Mouse (Mus musculus): ENCODE data around the gene Gm21788.
"Not testable (repeated sequence)": the region's sequence is repeated elsewhere in the genome, so short reads cannot be mapped to it uniquely, and the experiment has no call there.

Gene Gm21788

DNA sequence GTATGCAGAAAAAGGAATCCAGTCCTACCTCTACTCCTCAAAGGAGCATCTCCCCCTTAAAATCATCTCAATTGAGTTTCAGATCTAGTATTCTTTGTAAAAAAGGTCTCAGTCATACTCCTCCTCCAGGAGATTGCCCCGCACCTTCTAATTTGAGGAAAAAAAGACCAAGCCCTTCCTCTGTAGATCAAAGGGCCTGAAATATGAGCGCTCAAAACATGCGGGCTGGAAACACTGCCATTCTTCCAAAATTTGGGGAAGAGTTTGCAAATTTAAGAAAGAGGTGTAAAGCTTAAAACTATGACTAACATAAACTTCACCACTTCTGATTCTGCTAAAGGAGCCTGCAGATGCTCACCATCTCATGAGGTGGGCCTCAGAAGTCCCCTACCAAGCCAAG, at the start of gene Gm21788:
Gm21788 (plus strand) TSS at position 301 of the 400 bp plus-strand sequence.
- DNase-seq (ENCODE audit: inconsistent age in 2 of 2, low spot score in 1 of 2): not testable (repeated sequence)

Measured in adrenal gland, adult (tissue).